Mouse (Mus musculus): ENCODE measurements around the gene Tspoap1. TPM values are rescaled to one million over a fixed set of nuclear protein-coding genes. Genes with fewer than 3 reads are reported as not detected.

The Tspoap1 gene
- polyA plus RNA-seq, 1 experiment from 2014 or later, result 4.4 TPM

DNA sequence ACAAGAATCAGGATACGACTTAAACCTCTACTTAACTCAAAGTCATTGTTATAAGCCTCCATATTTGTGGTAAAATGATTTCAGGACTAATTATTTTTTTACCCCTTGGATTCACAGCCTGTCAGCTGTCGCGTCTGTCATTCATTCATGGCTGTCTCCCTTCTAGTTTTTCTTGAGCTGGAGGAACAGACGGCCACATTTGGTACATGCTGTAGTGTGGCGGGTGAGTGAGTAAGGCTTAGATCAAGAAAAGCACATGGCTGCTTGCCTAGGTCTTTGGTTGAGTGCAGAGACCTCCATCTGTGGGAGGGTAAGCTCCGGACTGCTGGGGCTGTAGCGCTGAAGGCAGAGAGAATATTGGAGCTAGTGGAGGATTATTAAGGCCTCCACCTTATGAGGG is 12.6 kb upstream of the Tspoap1 start:
- ATAC-seq (replicated peaks; ENCODE audit: low FRiP score), result no peak
- H3K27me3 ChIP-seq, result no peaks in the 10 kb centered on the region
- peaks cover 26% of the 10 kb centered on the region for H3K36me3 ChIP-seq
- no peak overlapping the region for H3K9ac ChIP-seq
- H3K4me3 ChIP-seq (replicated peaks), result no peak overlapping the region
- no peak overlapping the region for H3K27ac ChIP-seq
- H3K9me3 ChIP-seq (replicated peaks), result no peaks in the 10 kb centered on the region
- peaks cover 16% of the 10 kb centered on the region for H3K4me1 ChIP-seq
- WGBS, result 93% methylated on average over 7 of the region's 7 CpGs
- no peak overlapping the region for H3K4me2 ChIP-seq

DNA sequence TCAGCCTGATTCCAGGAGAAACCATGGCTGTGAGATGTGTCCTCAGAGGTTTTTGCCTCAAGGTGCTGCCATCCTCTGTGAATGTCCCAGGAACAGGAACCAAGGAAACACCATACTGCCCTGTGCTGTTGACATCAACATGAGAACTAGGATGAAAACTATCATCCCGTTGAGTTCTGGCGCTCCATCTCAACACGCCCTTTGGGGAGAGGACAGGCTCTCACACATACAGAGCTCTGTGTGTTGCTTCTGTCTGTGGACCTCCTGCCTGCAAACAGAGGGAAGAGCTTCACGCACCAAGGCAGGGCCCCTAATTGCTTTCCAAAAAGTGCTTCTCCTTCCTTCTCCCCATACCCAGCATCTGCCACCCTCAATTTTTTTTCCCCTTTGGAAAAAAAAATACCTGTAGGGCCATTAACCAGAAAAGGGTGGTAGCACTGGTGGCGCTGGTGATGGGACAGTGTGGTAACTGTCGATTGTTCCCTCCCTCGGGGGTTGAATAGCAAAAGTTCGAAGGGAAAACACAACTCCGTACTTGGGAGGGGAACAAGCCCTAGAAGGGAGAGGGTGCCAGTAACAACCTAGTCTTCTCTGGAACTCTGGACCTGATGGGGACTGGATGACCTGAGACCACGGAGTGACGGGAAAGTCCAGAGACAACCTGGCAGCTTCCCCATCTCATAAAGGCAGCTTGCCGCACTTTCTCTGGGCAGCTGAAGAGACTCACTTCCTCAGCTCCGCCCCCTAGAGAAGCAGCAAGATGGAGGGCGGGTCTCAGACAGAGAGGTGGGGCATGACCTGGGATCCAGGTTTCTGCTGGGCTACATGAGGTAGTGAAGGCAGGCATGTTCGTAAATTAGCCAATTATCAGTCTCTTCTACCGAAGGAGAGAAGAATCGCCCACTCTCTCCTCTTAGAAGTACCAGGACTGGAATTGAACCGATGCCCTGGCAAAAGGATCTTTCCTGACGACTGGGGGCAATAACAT is 11.9 kb upstream of the Tspoap1 start:
- Histone ChIP-seq H3K36me3 (peaks cover 21% of the 10 kb centered on the region), H3K4me2 (peak overlapping the region; percentile 46), H3K4me1 (peaks cover 16% of the 10 kb centered on the region), H3K27ac (peak overlapping the region; percentile 76), H3K9me3 (replicated peaks) (no peaks in the 10 kb centered on the region), H3K27me3 (no peaks in the 10 kb centered on the region), H3K9ac (no peak overlapping the region), H3K4me3 (replicated peaks) (peak overlapping the region; percentile 19)
- peak; percentile 78 for ATAC-seq (replicated peaks; ENCODE audit: low FRiP score)
- WGBS, result 28% methylated on average over 19 of the region's 19 CpGs

DNA sequence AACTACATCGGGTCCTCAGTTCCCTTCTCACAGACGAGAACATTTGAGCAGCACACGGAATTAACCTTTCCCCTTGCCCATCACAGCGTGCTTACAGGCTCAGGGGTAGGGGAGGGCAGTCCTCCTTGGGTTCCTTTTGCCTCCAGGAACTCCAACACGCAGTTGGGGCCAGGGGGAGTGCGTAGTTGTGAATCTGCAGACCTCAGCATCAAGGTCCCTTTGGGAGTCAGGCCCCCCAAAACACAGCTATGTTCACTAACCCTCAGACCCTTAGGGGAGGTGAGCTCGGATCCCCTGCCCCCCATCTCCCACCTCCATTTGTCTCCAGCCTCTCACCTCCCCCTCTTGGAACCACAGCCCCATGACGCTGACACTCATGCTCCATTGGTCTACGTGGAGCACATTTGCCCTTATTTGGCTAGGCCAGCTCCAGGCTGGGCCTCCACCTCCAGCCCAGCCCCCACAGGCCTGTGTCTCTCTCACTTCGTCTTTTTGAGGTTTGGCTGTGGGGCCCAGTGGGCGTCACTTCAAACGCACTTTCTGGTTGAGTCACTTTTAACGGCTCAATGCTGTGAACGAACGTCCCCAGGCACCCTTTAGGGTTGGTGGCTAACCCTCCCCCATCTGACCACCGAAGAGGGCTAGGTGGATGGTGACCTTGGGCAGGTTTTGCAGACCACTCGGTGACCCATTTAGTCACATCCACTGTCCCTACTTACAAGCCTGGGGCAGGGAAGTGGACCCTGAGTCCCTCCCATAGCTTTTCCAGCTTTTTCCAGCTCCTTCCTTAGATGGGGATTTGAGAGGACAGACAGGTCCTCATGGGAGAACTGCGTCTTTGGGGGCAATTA is 10.9 kb upstream of the Tspoap1 start:
- Histone ChIP-seq H3K4me2 (peak overlapping the region; percentile 46), H3K4me3 (replicated peaks) (peak overlapping the region; percentile 19; the same call in 1 of the 2 replicates), H3K4me1 (peaks cover 18% of the 10 kb centered on the region), H3K27me3 (no peaks in the 10 kb centered on the region), H3K9me3 (replicated peaks) (no peaks in the 10 kb centered on the region), H3K36me3 (peaks cover 11% of the 10 kb centered on the region), H3K27ac (peak overlapping the region; percentile 76), H3K9ac (no peak overlapping the region)
- ATAC-seq (replicated peaks; ENCODE audit: low FRiP score), result peak; percentile 89
- WGBS, result 20% methylated on average over 18 of the region's 18 CpGs

DNA sequence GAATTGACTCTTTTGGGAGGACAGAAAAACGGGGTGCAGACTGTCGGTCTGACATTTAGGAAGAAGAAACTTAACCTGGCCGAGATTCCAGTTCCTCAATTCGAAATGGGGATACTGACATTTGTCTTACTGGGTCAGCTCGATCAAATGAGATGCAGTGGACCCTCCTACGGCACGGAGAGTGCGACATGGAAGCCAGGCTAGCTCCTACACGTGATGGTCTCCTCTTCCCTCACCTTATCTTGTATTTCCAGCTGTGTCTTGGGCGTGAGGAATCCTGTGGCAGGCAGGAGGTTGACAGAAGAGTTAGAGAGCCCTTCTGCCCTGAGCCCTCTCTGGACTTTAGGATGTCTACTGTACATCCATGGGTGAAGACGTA is 10.3 kb upstream of the Tspoap1 start:
- Histone ChIP-seq H3K36me3 (peaks cover 5% of the 10 kb centered on the region), H3K27me3 (no peaks in the 10 kb centered on the region), H3K4me1 (peaks cover 23% of the 10 kb centered on the region), H3K4me3 (replicated peaks) (no peak overlapping the region), H3K4me2 (no peak overlapping the region), H3K27ac (peak overlapping the region; percentile 76), H3K9ac (no peak overlapping the region), H3K9me3 (replicated peaks) (no peaks in the 10 kb centered on the region)
- WGBS, result 79% methylated on average over 11 of the region's 11 CpGs
- 0 out of 2 replicates have a peak, but pooled peaks have one; percentile 48 for ATAC-seq (replicated peaks; ENCODE audit: low FRiP score)

DNA sequence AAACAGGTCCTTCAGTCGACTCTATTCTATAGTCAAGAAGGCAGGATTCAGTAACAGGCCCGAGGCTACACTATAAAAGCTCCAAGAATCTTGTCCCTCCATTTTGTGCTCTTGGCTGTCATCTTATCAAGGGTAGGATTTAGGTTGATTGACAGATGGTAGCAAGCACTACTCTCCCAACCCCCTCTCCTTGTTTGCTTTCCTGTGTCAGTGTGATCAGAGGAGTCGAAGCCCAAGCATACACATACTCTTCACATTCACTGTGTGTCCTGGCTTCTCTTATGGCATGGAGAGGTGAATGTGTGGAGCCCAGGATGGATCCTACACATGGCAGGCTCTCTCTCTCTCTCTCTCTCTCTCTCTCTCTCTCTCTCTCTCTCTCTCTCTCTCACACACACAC is 9.8 kb upstream of the Tspoap1 start:
- Histone ChIP-seq H3K4me2 (no peak overlapping the region), H3K9me3 (replicated peaks) (no peaks in the 10 kb centered on the region), H3K9ac (no peak overlapping the region), H3K4me3 (replicated peaks) (no peak overlapping the region), H3K27me3 (no peaks in the 10 kb centered on the region), H3K27ac (peak overlapping the region; percentile 76; the same call in 1 of the 2 replicates), H3K4me1 (peaks cover 23% of the 10 kb centered on the region), H3K36me3 (0 out of 2 replicates have a peak, but pooled peaks cover under 1% of the 10 kb centered on the region)
- ATAC-seq (replicated peaks; ENCODE audit: low FRiP score), result no peak
- 73% methylated on average over 3 of the region's 3 CpGs for WGBS

DNA sequence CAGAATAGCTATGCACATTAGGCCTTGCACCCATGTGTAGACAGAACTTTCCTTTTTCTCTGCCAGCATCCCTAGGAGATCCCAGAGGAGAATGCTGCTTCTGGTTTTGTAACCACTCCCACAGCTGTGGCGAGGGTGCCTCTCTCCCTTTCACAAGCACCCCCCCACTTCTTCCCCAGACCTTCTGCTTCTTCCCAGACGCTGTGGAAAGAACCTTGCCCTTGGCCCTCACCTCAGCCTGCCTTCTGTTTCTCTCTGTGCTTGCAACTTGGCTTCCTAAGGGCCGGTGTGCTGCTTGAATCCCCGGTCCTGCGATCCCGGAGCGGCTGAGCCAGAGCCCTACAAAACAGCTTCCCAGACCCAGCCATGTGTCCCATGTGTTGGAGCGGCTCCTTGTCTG is 9.3 kb upstream of the Tspoap1 start:
- H3K4me2 ChIP-seq, result 0 out of 2 replicates have a peak overlapping the region, but pooled peaks have one; percentile 4
- no peak overlapping the region for H3K4me3 ChIP-seq (replicated peaks)
- WGBS, result 83% methylated on average over 8 of the region's 8 CpGs
- no peaks in the 10 kb centered on the region for H3K27me3 ChIP-seq
- ATAC-seq (replicated peaks; ENCODE audit: low FRiP score), result no peak
- H3K27ac ChIP-seq, result peak overlapping the region; percentile 18; the same call in 1 of the 2 replicates
- H3K9ac ChIP-seq, result no peak overlapping the region
- no peaks in the 10 kb centered on the region for H3K9me3 ChIP-seq (replicated peaks)
- H3K36me3 ChIP-seq, result no peaks in the 10 kb centered on the region
- peaks cover 23% of the 10 kb centered on the region for H3K4me1 ChIP-seq

DNA sequence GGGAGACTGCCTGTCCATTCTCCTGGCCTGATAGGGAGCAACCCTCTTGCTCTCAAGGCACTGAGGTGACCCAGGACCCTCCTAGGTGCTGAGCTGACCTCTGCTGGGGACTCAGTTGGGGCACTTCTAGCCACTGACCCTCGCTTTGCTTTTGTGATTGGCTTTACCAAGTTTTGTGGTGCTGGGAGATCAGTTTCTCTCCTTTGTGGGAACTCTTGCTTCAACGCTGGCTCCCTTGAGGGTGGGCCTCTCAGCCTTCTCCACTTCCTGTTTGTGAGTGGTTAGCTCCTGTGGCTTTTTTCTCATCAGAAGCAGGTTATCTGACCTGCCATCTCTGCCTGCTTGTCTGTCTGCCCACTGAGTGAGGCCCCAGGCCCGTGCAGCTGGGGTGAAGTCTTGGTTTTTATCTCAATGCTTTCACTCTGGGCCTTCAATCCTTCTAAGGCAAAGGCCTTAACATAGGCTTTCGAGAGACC is 8.8 kb upstream of the Tspoap1 start:
- H3K27me3 ChIP-seq, result no peaks in the 10 kb centered on the region
- peaks cover 27% of the 10 kb centered on the region for H3K4me1 ChIP-seq
- 64% methylated on average over 4 of the region's 4 CpGs for WGBS
- no peak for ATAC-seq (replicated peaks; ENCODE audit: low FRiP score)
- H3K9me3 ChIP-seq (replicated peaks), result no peaks in the 10 kb centered on the region
- peak overlapping the region; percentile 18; the same call in 1 of the 2 replicates for H3K27ac ChIP-seq
- H3K4me2 ChIP-seq, result 0 out of 2 replicates have a peak overlapping the region, but pooled peaks have one; percentile 4
- no peaks in the 10 kb centered on the region for H3K36me3 ChIP-seq
- H3K4me3 ChIP-seq (replicated peaks), result no peak overlapping the region
- H3K9ac ChIP-seq, result no peak overlapping the region

DNA sequence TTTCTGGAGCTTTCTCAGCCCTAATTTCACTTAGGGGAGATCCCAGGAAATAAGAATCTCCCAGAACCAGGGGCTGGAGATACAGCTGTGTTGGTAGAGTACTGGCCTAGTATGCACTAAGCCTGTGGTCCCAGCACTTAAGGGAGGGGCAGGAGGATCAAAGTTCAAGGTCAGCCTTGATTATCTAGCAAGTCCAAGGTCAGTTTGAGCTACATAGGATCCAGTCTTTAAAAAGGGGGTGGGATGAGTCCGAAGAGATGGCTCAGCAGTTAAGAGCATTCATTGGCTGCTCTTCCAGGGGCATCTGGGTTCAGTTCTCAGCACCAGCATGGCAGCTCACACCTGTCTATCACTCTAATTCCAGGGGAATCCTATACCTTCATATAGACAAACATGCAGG is 8.0 kb upstream of the Tspoap1 start:
- WGBS, result 76% methylated on average over 1 of the region's 1 CpGs
- no peaks in the 10 kb centered on the region for H3K9me3 ChIP-seq (replicated peaks)

DNA sequence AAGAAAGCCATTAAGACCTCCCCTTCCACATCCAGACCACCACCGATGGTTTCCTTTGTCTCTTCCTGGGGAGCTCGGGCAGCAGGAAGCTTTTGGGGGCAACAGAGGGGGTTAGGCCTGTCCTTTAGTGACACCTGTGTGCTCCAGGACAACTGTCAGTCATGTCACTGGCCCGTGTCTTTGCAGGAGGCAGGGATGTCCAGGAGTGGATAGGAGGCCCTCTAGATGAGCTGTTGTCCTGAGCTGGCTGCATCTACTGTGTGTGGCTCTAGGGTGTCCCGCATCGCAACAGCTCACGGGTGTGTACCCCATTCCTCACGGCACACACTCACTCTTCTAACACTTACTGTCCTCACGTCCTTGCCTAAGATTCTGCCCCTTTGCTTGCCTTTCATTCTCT is 7.1 kb upstream of the Tspoap1 start:
- Histone ChIP-seq H3K36me3 (no peaks in the 10 kb centered on the region), H3K27me3 (no peaks in the 10 kb centered on the region), H3K27ac (no peak overlapping the region), H3K4me1 (peaks cover 29% of the 10 kb centered on the region), H3K4me2 (no peak overlapping the region), H3K9ac (no peak overlapping the region), H3K9me3 (replicated peaks) (no peaks in the 10 kb centered on the region), H3K4me3 (replicated peaks) (no peak overlapping the region)
- WGBS, result 88% methylated on average over 8 of the region's 8 CpGs
- ATAC-seq (replicated peaks; ENCODE audit: low FRiP score), result no peak

More for the DNA sequence above, 8.0 kb upstream of the Tspoap1 start:
- ATAC-seq (replicated peaks; ENCODE audit: low FRiP score), result no peak
- Histone ChIP-seq H3K27me3 (no peaks in the 10 kb centered on the region), H3K4me3 (replicated peaks) (no peak overlapping the region), H3K27ac (no peak overlapping the region), H3K9ac (no peak overlapping the region), H3K4me2 (no peak overlapping the region), H3K36me3 (no peaks in the 10 kb centered on the region), H3K4me1 (peaks cover 30% of the 10 kb centered on the region)

DNA sequence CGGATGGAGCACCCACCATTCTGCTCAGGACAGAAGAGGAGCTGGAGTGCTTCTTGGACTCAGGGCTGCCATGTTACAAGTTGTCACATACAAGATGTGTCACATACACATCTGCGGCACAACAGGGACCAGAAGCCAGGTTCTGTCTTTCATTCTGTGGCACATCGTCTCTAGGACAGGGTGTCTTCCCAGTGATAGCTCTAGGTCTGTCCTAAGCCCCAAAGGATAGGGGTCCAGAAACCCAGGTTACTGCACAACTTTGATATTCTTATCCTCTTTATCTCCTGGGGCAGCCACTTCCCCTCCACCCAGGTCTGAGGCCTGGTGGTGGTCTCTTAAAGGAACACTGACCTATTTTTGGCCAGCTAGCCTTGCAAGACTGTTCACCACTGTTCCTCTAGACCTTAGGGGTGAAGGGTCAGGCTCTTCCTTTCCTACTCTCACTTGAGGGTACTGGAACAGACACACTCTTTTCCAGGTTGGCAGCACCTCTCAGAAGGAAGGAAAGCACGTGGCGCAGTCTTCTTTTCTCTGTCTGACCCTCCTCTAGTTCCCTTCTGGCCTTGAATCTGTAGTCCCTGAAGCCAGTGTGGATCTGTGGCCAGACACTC is 6.3 kb upstream of the Tspoap1 start:
- no peak overlapping the region for H3K4me3 ChIP-seq (replicated peaks)
- no peaks in the 10 kb centered on the region for H3K9me3 ChIP-seq (replicated peaks)
- no peak overlapping the region for H3K9ac ChIP-seq
- no peak overlapping the region for H3K27ac ChIP-seq
- H3K4me1 ChIP-seq, result peaks cover 21% of the 10 kb centered on the region
- 87% methylated on average over 5 of the region's 5 CpGs for WGBS
- no peak for ATAC-seq (replicated peaks; ENCODE audit: low FRiP score)
- H3K36me3 ChIP-seq, result no peaks in the 10 kb centered on the region
- H3K4me2 ChIP-seq, result no peak overlapping the region
- H3K27me3 ChIP-seq, result peaks cover under 1% of the 10 kb centered on the region; the same call in 1 of the 2 replicates

DNA sequence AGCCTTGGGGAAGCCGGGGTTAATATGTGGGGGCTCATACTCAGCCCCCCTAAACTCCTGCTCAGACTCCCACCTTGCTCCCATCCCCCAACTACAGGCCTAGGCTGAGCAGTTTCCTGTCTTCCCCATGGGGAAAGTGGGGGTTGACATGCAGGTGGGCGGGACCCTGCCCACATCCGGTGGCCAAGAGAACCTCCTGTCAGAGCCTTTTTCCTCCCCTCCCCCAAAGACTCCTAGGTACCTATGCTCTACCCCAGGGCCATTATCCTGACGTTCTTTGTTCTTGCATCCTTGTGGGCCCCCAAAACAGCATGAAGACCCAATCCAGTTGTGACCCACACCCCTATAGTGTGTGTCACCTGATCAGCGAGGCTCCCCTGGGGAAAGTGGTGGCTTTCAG is 5.7 kb upstream of the Tspoap1 start:
- Histone ChIP-seq H3K4me2 (no peak overlapping the region), H3K4me3 (replicated peaks) (no peak overlapping the region), H3K36me3 (no peaks in the 10 kb centered on the region), H3K9ac (no peak overlapping the region), H3K27me3 (peaks cover 7% of the 10 kb centered on the region), H3K4me1 (peaks cover 15% of the 10 kb centered on the region), H3K27ac (no peak overlapping the region), H3K9me3 (replicated peaks) (no peaks in the 10 kb centered on the region)
- no peak for ATAC-seq (replicated peaks; ENCODE audit: low FRiP score)
- 68% methylated on average over 5 of the region's 5 CpGs for WGBS

Data from kidney, embryonic 15.5 days (tissue).